Mouse (Mus musculus) heart, adult 2 months (tissue): ENCODE data around the gene Zc2hc1c. TPM values are rescaled to one million over a fixed set of nuclear protein-coding genes. Genes with fewer than 3 reads are reported as not detected.

Source experiments
- DNase-seq, 2 experiments: peaks; one replicate each; pipeline ENCODE4 v3.0.0; 2021
- H3K27ac ChIP-seq: fragments of 200-600 bp; 2 replicates; pipeline ENCODE4 v1.8.1; 2022
- H3K27me3 ChIP-seq: fragments of 200-500 bp; 2 replicates; pipeline ENCODE4 v1.6.1; 2012; ENCODE audit warnings: mild to moderate bottlenecking, low read length, inconsistent platforms, mixed read lengths; ENCODE audit not compliant: control insufficient read depth, insufficient read depth
- H3K36me3 ChIP-seq: fragments of 200-500 bp; 2 replicates; pipeline ENCODE4 v1.6.1; 2012; ENCODE audit warnings: low read length, inconsistent platforms; ENCODE audit not compliant: control insufficient read depth, insufficient read depth
- H3K4me1 ChIP-seq: fragments of 200-500 bp; 2 replicates; pipeline ENCODE4 v1.6.1; 2011; ENCODE audit warnings: low read length; ENCODE audit not compliant: control insufficient read depth, insufficient read depth
- H3K4me3 ChIP-seq: fragments of 200-600 bp; 2 replicates; pipeline ENCODE4 v1.8.1; 2022
- H3K79me2 ChIP-seq: fragments of 200-500 bp; replicated peaks from 2 replicates; pipeline ENCODE4 v1.6.1; 2012; ENCODE audit warnings: mild to moderate bottlenecking, inconsistent platforms, low read length, moderate library complexity, mixed read lengths; ENCODE audit not compliant: control insufficient read depth, insufficient read depth
- H3K9ac ChIP-seq: fragments of 200-500 bp; 2 replicates; pipeline ENCODE4 v1.6.1; 2012; ENCODE audit warnings: low read depth, mild to moderate bottlenecking, control low read depth, inconsistent platforms, low read length, mixed read lengths
- CTCF ChIP-seq: fragments of 200-600 bp; IDR thresholded peaks from 2 replicates; pipeline ENCODE4 v1.8.1; 2022; ENCODE audit warnings: antibody characterized with exemption, mild to moderate bottlenecking, moderate library complexity
- EP300 ChIP-seq: fragments of 200-500 bp; IDR thresholded peaks from 2 replicates; pipeline ENCODE4 v1.6.1; 2011; ENCODE audit warnings: low read depth, low read length, control low read depth; ENCODE audit not compliant: insufficient read depth
- POLR2A ChIP-seq: fragments of 200-500 bp; IDR thresholded peaks from 2 replicates; pipeline ENCODE4 v1.6.1; 2011; ENCODE audit warnings: mild to moderate bottlenecking, low read depth, low read length, control low read depth; ENCODE audit not compliant: insufficient read depth
- WGBS: fragments of 180-500 bp; shearing (Covaris S2); methylation state at CpG from one replicate; pipeline ENCODE4 v1.1.7; 2018; 5-methylcytosine and 5-hydroxymethylcytosine counted together
- intact Hi-C: fragments of 180-260 bp; cut with DNase I; formaldehyde crosslinking; loops from one replicate; pipeline ENCODE4 v1.15.1; 2025
- microRNA-seq, 2 experiments: library from miRNA; unstranded; fragments of <30 nt; microRNA quantifications; one replicate each; pipeline ENCODE4 v1.2.0; 2021
- polyA plus RNA-seq: library from polyadenylated mRNA; depleted of rRNA; stranded (reverse); fragments of >200 nt; gene quantifications from 2 replicates; pipeline ENCODE4 v1.2.3, GENCODE M21; 2012; rRNA removed
- total RNA-seq, 2 experiments: library from RNA; stranded (reverse); gene quantifications; 2 replicates each; pipeline ENCODE4 v1.2.3; 2021

Zc2hc1c gene
- total and polyA plus RNA-seq, 3 experiments, result 1.0 to 2.6 (median 2.2) TPM

DNA sequence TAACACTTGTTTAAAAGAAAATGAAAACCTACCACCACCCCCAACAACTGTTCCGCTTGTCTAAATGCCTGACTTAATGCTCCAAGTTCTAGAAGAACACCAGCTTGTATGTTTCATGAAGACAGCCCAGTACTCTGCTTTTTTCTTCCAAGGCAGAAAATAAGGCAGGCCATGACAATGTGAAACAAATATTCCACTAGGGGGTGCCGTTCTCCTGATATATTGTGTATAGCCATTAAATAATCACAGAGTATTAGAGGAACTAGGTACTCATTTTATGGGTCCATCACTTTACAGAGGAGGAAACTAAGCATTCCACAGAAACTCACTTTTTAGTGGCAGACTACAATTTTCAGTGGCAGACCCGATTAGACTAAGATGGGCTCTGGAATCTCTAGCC, 58.0 kb downstream of the Zc2hc1c start:
- no peak overlapping the region for H3K9ac ChIP-seq
- H3K27me3 ChIP-seq, result no peaks in the 10 kb centered on the region
- 38% methylated on average over 3 of the region's 3 CpGs for WGBS
- H3K36me3 ChIP-seq, result peaks cover 32% of the 10 kb centered on the region
- no peak for TF ChIP-seq POLR2A
- peak; percentile 90 for TF ChIP-seq CTCF
- no peak overlapping the region for H3K4me3 ChIP-seq
- no peak overlapping the region; the same call in 1 of the 2 replicates for H3K27ac ChIP-seq
- no peak for DNase-seq
- intact Hi-C loops, result loop anchor here (1.0 to 10.0 kb wide), 6 partner anchors 91 to 478 kb away; partner anchors contain the start of genes Erg28, Fos and Ttll5
- H3K79me2 ChIP-seq, result no peaks in the 10 kb centered on the region; the same call in 1 of the 2 replicates
- peaks cover 19% of the 10 kb centered on the region for H3K4me1 ChIP-seq

DNA sequence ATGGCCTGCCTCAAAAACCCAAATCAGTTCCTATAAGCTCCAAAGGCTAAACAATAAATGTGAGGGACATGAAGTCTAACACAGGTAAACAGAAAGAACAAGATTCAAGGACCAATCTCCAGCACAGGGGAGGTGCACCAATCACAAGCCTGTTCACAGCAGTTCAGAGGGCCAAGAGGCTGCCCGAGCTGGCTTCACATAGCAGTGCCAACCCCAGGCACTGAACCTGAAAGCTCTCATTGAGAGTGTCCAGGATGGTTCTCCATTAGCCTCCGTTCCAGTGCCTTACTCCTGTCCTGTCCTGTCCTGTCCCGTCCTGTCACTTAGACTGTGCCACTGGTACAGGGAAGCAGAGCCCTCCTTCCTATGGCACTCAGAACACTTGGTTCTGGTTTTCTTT, 58.8 kb downstream of the Zc2hc1c start:
- H3K79me2 ChIP-seq, result no peaks in the 10 kb centered on the region; the same call in 1 of the 2 replicates
- peak overlapping the region; percentile 33; the same call in 1 of the 2 replicates for H3K9ac ChIP-seq
- no peaks in the 10 kb centered on the region for H3K27me3 ChIP-seq
- peak overlapping the region; percentile 60; the same call in 1 of the 2 replicates for H3K27ac ChIP-seq
- H3K36me3 ChIP-seq, result peaks cover 30% of the 10 kb centered on the region
- no peak overlapping the region for H3K4me3 ChIP-seq
- intact Hi-C loops, result loop anchor here (5.0 to 10.0 kb wide), 4 partner anchors 90 to 478 kb away; partner anchors contain the start of genes Erg28, Fos and Ttll5
- DNase-seq, result no peak
- 69% methylated on average over 3 of the region's 3 CpGs for WGBS
- TF ChIP-seq CTCF (no peak), EP300 (no peak), POLR2A (no peak)
- H3K4me1 ChIP-seq, result peaks cover 21% of the 10 kb centered on the region

DNA sequence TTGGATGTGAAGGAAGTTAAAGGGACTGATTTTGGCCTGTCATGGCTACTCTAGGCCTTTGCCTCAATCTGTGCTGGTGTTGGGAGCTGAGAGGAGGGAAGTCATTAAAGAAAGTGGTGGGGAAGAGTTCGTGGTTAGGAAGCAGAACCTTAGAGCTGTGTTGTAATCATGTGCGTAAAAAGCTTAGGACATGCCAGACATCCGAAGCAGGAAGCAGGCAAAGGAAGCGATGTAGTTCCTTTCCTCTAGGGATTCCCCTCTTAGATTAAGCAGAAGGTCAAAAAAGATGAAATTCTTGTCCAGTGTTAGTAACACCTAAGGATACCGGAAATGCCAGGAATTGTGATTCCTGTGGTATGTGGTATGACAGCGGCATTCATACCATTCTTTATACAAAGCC, 59.9 kb downstream of the Zc2hc1c start:
- 37% methylated on average over 6 of the region's 6 CpGs for WGBS
- Histone ChIP-seq H3K27ac (peak overlapping the region; percentile 60), H3K27me3 (no peaks in the 10 kb centered on the region), H3K9ac (0 out of 2 replicates have a peak overlapping the region, but pooled peaks have one; percentile 14), H3K79me2 (peaks cover 2% of the 10 kb centered on the region), H3K36me3 (peaks cover 31% of the 10 kb centered on the region), H3K4me3 (no peak overlapping the region), H3K4me1 (peaks cover 19% of the 10 kb centered on the region)
- intact Hi-C loops, result loop anchor here (2.0 to 10.0 kb wide), 5 partner anchors 26 to 476 kb away; partner anchors contain the start of genes Erg28, Fos, Tmed10 and Ttll5
- TF ChIP-seq POLR2A (no peak), CTCF (no peak), EP300 (no peak)
- peak in 1 of 2 experiments; percentile 33 for DNase-seq

Small RNA genes lying within 50 kb of the gene (microRNA-seq; reads per million reads assigned to microRNA genes)
- 0 reads per million in 2 experiments for gene Mir6938

Other genes starting within 250 kb of the Zc2hc1c start
- 1 to 10 TPM; 1.2 to 1.5 TPM for gene Prox2, start 177.8 kb upstream of the Zc2hc1c start, total RNA-seq
- gene Prox2, start 177.8 kb upstream of the Zc2hc1c start, polyA plus RNA-seq, result 1.1 and 1.7 TPM in 2 replicates
- gene Dlst, start 177.8 kb upstream of the Zc2hc1c start, total RNA-seq, result 100 to 1,000 TPM; 668 to 715 TPM
- 423 and 709 TPM in 2 replicates for gene Dlst, start 177.8 kb upstream of the Zc2hc1c start, polyA plus RNA-seq
- 1 to 10 TPM; 2.3 to 2.4 TPM for gene Rps6kl1, start 137.3 kb upstream of the Zc2hc1c start, total RNA-seq
- 3.4 and 5.1 TPM in 2 replicates for gene Rps6kl1, start 137.3 kb upstream of the Zc2hc1c start, polyA plus RNA-seq
- gene Pgf, start 110.8 kb upstream of the Zc2hc1c start, total RNA-seq, result 1 to 10 TPM; 5.4 to 5.7 TPM
- gene Pgf, start 110.8 kb upstream of the Zc2hc1c start, polyA plus RNA-seq, result 4.3 and 4.6 TPM in 2 replicates
- gene Eif2b2, start 69.1 kb upstream of the Zc2hc1c start, total RNA-seq, result 10 to 100 TPM; 40.3 to 45.8 TPM
- gene Eif2b2, start 69.1 kb upstream of the Zc2hc1c start, polyA plus RNA-seq, result 60.2 and 63.1 TPM in 2 replicates
- 1 to 10 TPM; 8.2 to 8.7 TPM for gene Mlh3, start 18.0 kb upstream of the Zc2hc1c start, total RNA-seq
- gene Mlh3, start 18.0 kb upstream of the Zc2hc1c start, polyA plus RNA-seq, result 4.5 and 8.8 TPM in 2 replicates
- gene Acyp1, start 153 bp upstream of the Zc2hc1c start, total RNA-seq, result 10 to 100 TPM; 19.3 to 20.0 TPM
- 9.7 and 11.0 TPM in 2 replicates for gene Acyp1, start 153 bp upstream of the Zc2hc1c start, polyA plus RNA-seq
- 100 to 1,000 TPM; 107 to 116 TPM for gene Nek9, start 50.8 kb downstream of the Zc2hc1c start, total RNA-seq
- 41.6 and 74.4 TPM in 2 replicates for gene Nek9, start 50.8 kb downstream of the Zc2hc1c start, polyA plus RNA-seq
- gene Tmed10, start 86.3 kb downstream of the Zc2hc1c start, total RNA-seq, result 100 to 1,000 TPM; 164 to 186 TPM
- gene Tmed10, start 86.3 kb downstream of the Zc2hc1c start, polyA plus RNA-seq, result 108 and 130 TPM in 2 replicates
- 1 to 10 TPM; 3.0 to 5.7 TPM for gene Fos, start 185.3 kb downstream of the Zc2hc1c start, total RNA-seq
- 9.1 and 12.6 TPM in 2 replicates for gene Fos, start 185.3 kb downstream of the Zc2hc1c start, polyA plus RNA-seq